In genomic region chr8:78742453-78742852, GRCm38 (mm10) we compare ENCODE assay signal across 8 mouse cellular contexts.
DNase-seq lines count a peak whose midpoint lies in the region; ATAC-seq and TF ChIP-seq lines count a peak whose summit lies in the region.

No protein-coding gene starts in this region.

- in situ Hi-C loops in Patski (cut with MboI; ENCODE audit: low pct_unique_long_range_greater_than_20kb) = loop anchor here (5.0 kb wide), 1 partner anchor 500 kb away; no protein-coding TSS in a partner anchor

- DNase-seq in Patski (ENCODE audit: low read depth, low spot score) = peak; percentile 93
- DNase-seq in cerebellum, adult 2 months = peak; percentile 26 to 39
- peak; percentile 77 for DNase-seq in forelimb bud, embryonic 11.5 days (ENCODE audit: low read depth, low spot score)
- peak; percentile 87 to 90 for DNase-seq in heart, postnatal 36 days
- peak; percentile 45 to 53 for DNase-seq in layer of hippocampus, adult 8-10 months (ENCODE audit: low spot score in 2 of 2)
- DNase-seq in lung, postnatal 10 days = peak; percentile 92
- DNase-seq in thymus, postnatal 14 days = no peak

- no peaks in the 10 kb centered on the region for H3K9me3 ChIP-seq in stomach, embryonic 14.5 days (ENCODE audit: control insufficient read depth, low read depth, low read length)

- H3K4me1 ChIP-seq in cerebellum, adult 2 months (ENCODE audit: control insufficient read depth, insufficient read depth, low read length) = no peaks in the 10 kb centered on the region
- H3K4me1 ChIP-seq in stomach, embryonic 14.5 days (ENCODE audit: control insufficient read depth, insufficient read depth, low read length) = peaks cover 16% of the 10 kb centered on the region

- no peak overlapping the region for H3K4me3 ChIP-seq in cerebellum, adult 2 months (replicated peaks; ENCODE audit: insufficient read depth, low read depth, low read length)
- no peak overlapping the region for H3K4me3 ChIP-seq in stomach, embryonic 14.5 days (ENCODE audit: low read depth, low read length)

- POLR2A ChIA-PET in Patski (lab: Charles Lee) = interaction anchor here (0.6 kb wide), 1 partner anchor 22 kb away, joined by 3 read pairs; no protein-coding TSS in a partner anchor

- WGBS in cerebellum, adult 2 months = 21% methylated on average over 2 of the region's 2 CpGs
- WGBS in stomach, embryonic 14.5 days = 18% methylated on average over 2 of the region's 2 CpGs

- H3K27me3 ChIP-seq in Patski = no peaks in the 10 kb centered on the region
- H3K27me3 ChIP-seq in cerebellum, adult 2 months (ENCODE audit: control insufficient read depth, insufficient read depth, low read length) = no peaks in the 10 kb centered on the region
- H3K27me3 ChIP-seq in stomach, embryonic 14.5 days (ENCODE audit: control insufficient read depth, insufficient read depth, low read length) = no peaks in the 10 kb centered on the region

- H3K36me3 ChIP-seq in stomach, embryonic 14.5 days (ENCODE audit: control insufficient read depth, insufficient read depth, low read length) = no peaks in the 10 kb centered on the region

- no peak overlapping the region for H3K4me2 ChIP-seq in stomach, embryonic 14.5 days (replicated peaks; ENCODE audit: low read depth, low read length)

- no peak overlapping the region for H3K9ac ChIP-seq in stomach, embryonic 14.5 days (replicated peaks; ENCODE audit: low read depth, low read length)

- no peak for TF ChIP-seq POLR2A in cerebellum, adult 2 months (IDR thresholded peaks at IDR 0.05; ENCODE audit: borderline replicate concordance, insufficient read depth, low read length)

- TF ChIP-seq CTCF in Patski (IDR thresholded peaks at IDR 0.05) = no peak
- no peak for TF ChIP-seq CTCF in cerebellum, adult 2 months (IDR thresholded peaks at IDR 0.05; ENCODE audit: borderline replicate concordance, insufficient read depth, low read depth, low read length)

- H3K27ac ChIP-seq in cerebellum, adult 2 months (ENCODE audit: insufficient read depth, low read length) = no peak overlapping the region
- H3K27ac ChIP-seq in stomach, embryonic 14.5 days (ENCODE audit: low read length) = peak overlapping the region; percentile 93

- CTCF ChIA-PET in Patski (lab: Charles Lee) = interaction anchor here (0.9 kb wide), 1 partner anchor 10 kb away, joined by 3 read pairs; no protein-coding TSS in a partner anchor

- peak; percentile 94 for ATAC-seq in Patski
- ATAC-seq in stomach, embryonic 14.5 days (ENCODE audit: insufficient number of reproducible peaks, insufficient read depth, low FRiP score, low read depth) = peak; percentile 91

- intact Hi-C loops in heart, postnatal 36 days (cut with DNase I) = loop anchor here (1.0 to 10.0 kb wide), 9 partner anchors 50 to 680 kb away; partner anchors contain the start of genes Lsm6, Rbmxl1 and Slc10a7
